Mouse (Mus musculus): ENCODE measurements around the gene Plekhg6. TPM values are rescaled to one million over a fixed set of nuclear protein-coding genes. Genes with fewer than 3 reads are reported as not detected.

Gene Plekhg6
- polyA plus RNA-seq, 1 experiment from 2014 or later: 0.23 TPM

Other genes with a start within 250 kb of the Plekhg6 start
- gene Nop2, start 248.9 kb downstream of the Plekhg6 start, polyA plus RNA-seq (2014; fragmentation: Nextera tagmentation; extraction: Ambion mirVana): 40.3 and 48.4 TPM in 2 replicates
- gene Iffo1, start 235.6 kb downstream of the Plekhg6 start, polyA plus RNA-seq (2014; fragmentation: Nextera tagmentation; extraction: Ambion mirVana): 18.2 and 19.0 TPM in 2 replicates
- 1,428 and 1,660 TPM in 2 replicates for gene Gapdh, start 214.3 kb downstream of the Plekhg6 start, polyA plus RNA-seq (2014; fragmentation: Nextera tagmentation; extraction: Ambion mirVana)
- 40.1 and 40.7 TPM in 2 replicates for gene Ncapd2, start 189.1 kb downstream of the Plekhg6 start, polyA plus RNA-seq (2014; fragmentation: Nextera tagmentation; extraction: Ambion mirVana)
- gene Mrpl51, start 189.0 kb downstream of the Plekhg6 start, polyA plus RNA-seq (2014; fragmentation: Nextera tagmentation; extraction: Ambion mirVana): 140 and 142 TPM in 2 replicates
- 12.6 and 15.8 TPM in 2 replicates for gene Vamp1, start 165.2 kb downstream of the Plekhg6 start, polyA plus RNA-seq (2014; fragmentation: Nextera tagmentation; extraction: Ambion mirVana)
- 4.7 and 5.3 TPM in 2 replicates for gene Tapbpl, start 148.9 kb downstream of the Plekhg6 start, polyA plus RNA-seq (2014; fragmentation: Nextera tagmentation; extraction: Ambion mirVana)
- 0.86 and 1.2 TPM in 2 replicates for gene Cd27, start 143.8 kb downstream of the Plekhg6 start, polyA plus RNA-seq (2014; fragmentation: Nextera tagmentation; extraction: Ambion mirVana)
- not detected in 2 replicates for gene Tuba3a, start 94.8 kb downstream of the Plekhg6 start, polyA plus RNA-seq (2014; fragmentation: Nextera tagmentation; extraction: Ambion mirVana)
- 14.8 and 14.9 TPM in 2 replicates for gene Ltbr, start 66.9 kb downstream of the Plekhg6 start, polyA plus RNA-seq (2014; fragmentation: Nextera tagmentation; extraction: Ambion mirVana)
- gene Scnn1a, start 60.1 kb downstream of the Plekhg6 start, polyA plus RNA-seq (2014; fragmentation: Nextera tagmentation; extraction: Ambion mirVana): 0.50 and 0.53 TPM in 2 replicates
- gene Tnfrsf1a, start 31.4 kb downstream of the Plekhg6 start, polyA plus RNA-seq (2014; fragmentation: Nextera tagmentation; extraction: Ambion mirVana): 15.4 and 16.6 TPM in 2 replicates
- gene Cd9, start 114.0 kb upstream of the Plekhg6 start, polyA plus RNA-seq (2014; fragmentation: Nextera tagmentation; extraction: Ambion mirVana): 93.6 and 110 TPM in 2 replicates
- 13.1 and 14.2 TPM in 2 replicates for gene Vwf, start 166.0 kb upstream of the Plekhg6 start, polyA plus RNA-seq (2014; fragmentation: Nextera tagmentation; extraction: Ambion mirVana)